Mouse (Mus musculus) kidney, adult 2 months (tissue): ENCODE data around the gene Cpm.

ENCODE experiments used
- CTCF ChIP-seq: fragments of 200-500 bp; conservative IDR thresholded peaks from 2 replicates; pipeline ENCODE4 v1.5.1; 2011; ENCODE audit warnings: low read depth, mild to moderate bottlenecking, control low read depth, low read length, moderate library complexity, mixed read lengths; ENCODE audit not compliant: insufficient read depth, insufficient read length
- POLR2A ChIP-seq: fragments of 200-500 bp; IDR thresholded peaks from one replicate; pipeline ENCODE4 v1.6.1; 2011; ENCODE audit warnings: low read depth, low read length, control low read depth

DNA sequence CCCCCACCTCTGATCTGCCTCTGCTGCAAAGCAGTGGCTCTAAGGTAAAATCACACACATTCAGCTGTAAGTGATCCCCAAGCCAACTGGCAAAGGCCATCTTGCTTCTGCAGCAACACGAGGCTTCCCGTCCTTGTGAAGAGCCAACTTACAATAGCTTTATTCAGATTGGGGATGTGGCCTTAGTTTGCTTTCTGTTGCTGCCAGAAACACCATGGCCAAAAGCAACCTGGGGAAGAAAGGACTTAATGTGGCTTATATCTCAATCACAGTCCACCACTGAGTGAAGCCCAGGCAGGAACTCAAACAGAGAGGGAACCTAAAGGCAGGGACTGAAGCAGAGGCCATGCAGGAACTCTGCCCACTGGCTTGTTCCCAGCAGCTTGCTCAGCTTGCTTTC, 17.3 kb upstream of the Cpm start:
- TF ChIP-seq POLR2A, result no peak
- no peak for TF ChIP-seq CTCF
